Mouse (Mus musculus) heart, postnatal 14 days (tissue): ENCODE measurements around the gene Fer1l4. TPM values are rescaled to one million over a fixed set of nuclear protein-coding genes. Genes with fewer than 3 reads are reported as not detected.

Source experiments
- DNase-seq, 2 experiments: peaks; one replicate each; pipeline ENCODE4 v3.0.0; 2021 to 2022
- intact Hi-C: fragments of 180-260 bp; cut with DNase I; formaldehyde crosslinking; loops from one replicate; pipeline ENCODE4 v1.15.1; 2025
- total RNA-seq, 2 experiments: library from RNA; stranded (reverse); gene quantifications; 2 replicates each; pipeline ENCODE4 v1.2.3; 2021

Gene Fer1l4
- total RNA-seq, 2 experiments from 2014 or later: not detected

GRCm38 (mm10) chr2:156018106-156018505, 34.6 kb downstream of the Fer1l4 start:
- intact Hi-C loops: loop anchor here (1.0 kb wide), 1 partner anchor 17 kb away; no protein-coding TSS in a partner anchor
- DNase-seq: no peak

- intact Hi-C loops: no loop called here
- peak; percentile 96 to 98 for DNase-seq
These were observed 44.7 kb downstream of the Fer1l4 start, which contains the start of the genes 6430550D23Rik and Ergic3 for GRCm38 (mm10) chr2:156007888-156008532. Gene 6430550D23Rik, minus strand, starts transcription at chr2:156007977. Gene Ergic3, plus strand, starts transcription at chr2:156008045.

GRCm38 (mm10) chr2:156005393-156005792, 47.4 kb downstream of the Fer1l4 start:
- intact Hi-C loops: no loop called here
- no peak for DNase-seq

- intact Hi-C loops: no loop called here
These were observed 60.9 kb downstream of the Fer1l4 start for GRCm38 (mm10) chr2:155991863-155992321.

GRCm38 (mm10) chr2:155991151-155991550, 61.6 kb downstream of the Fer1l4 start:
- DNase-seq: no peak
- intact Hi-C loops: no loop called here

More at GRCm38 (mm10) chr2:155991863-155992321, 60.9 kb downstream of the Fer1l4 start:
- peak; percentile 65 for DNase-seq

- intact Hi-C loops: no loop called here
- no peak for DNase-seq
These were observed 63.7 kb downstream of the Fer1l4 start for GRCm38 (mm10) chr2:155989085-155989484.

- intact Hi-C loops: no loop called here
- DNase-seq: no peak
These were observed 65.6 kb downstream of the Fer1l4 start for GRCm38 (mm10) chr2:155987131-155987530.

- no peak for DNase-seq
- intact Hi-C loops: no loop called here
These were observed 67.0 kb downstream of the Fer1l4 start for GRCm38 (mm10) chr2:155985776-155986175.

- DNase-seq: peak; percentile 38 to 46
These were observed 73.3 kb downstream of the Fer1l4 start for GRCm38 (mm10) chr2:155979328-155979991.

GRCm38 (mm10) chr2:155974087-155974731, 78.5 kb downstream of the Fer1l4 start:
- no peak for DNase-seq
- intact Hi-C loops: no loop called here

More at GRCm38 (mm10) chr2:155979328-155979991, 73.3 kb downstream of the Fer1l4 start:
- intact Hi-C loops: no loop called here

- intact Hi-C loops: no loop called here
- no peak for DNase-seq
These were observed 79.4 kb downstream of the Fer1l4 start for GRCm38 (mm10) chr2:155973348-155973747.

Other genes with a start within 250 kb of the Fer1l4 start
- gene BC029722, start 233.5 kb downstream of the Fer1l4 start, total RNA-seq: 10 to 100 TPM; 19.1 to 19.3 TPM
- 10 to 100 TPM; 54.3 to 69.8 TPM for gene Eif6, start 226.0 kb downstream of the Fer1l4 start, total RNA-seq
- gene Fam83c, start 218.1 kb downstream of the Fer1l4 start, total RNA-seq: not detected
- gene Uqcc1, start 122.6 kb downstream of the Fer1l4 start, total RNA-seq: 100 to 1,000 TPM; 186 to 221 TPM
- gene Gm15557, start 112.2 kb downstream of the Fer1l4 start, total RNA-seq: not detected
- gene Gdf5, start 107.6 kb downstream of the Fer1l4 start, total RNA-seq: not detected
- 1 to 10 TPM; 6.7 to 9.1 TPM for gene Cep250, start 96.5 kb downstream of the Fer1l4 start, total RNA-seq
- under 1 TPM; 0.26 to 0.66 TPM for gene 6430550D23Rik, start 45.0 kb downstream of the Fer1l4 start, total RNA-seq
- 10 to 100 TPM; 65.2 to 71.2 TPM for gene Ergic3, start 44.9 kb downstream of the Fer1l4 start, total RNA-seq
- 1 to 10 TPM in 1 of 2 experiments, under 1 TPM in 1; 0.29 to 1.2 TPM for gene Spag4, start 12.2 kb upstream of the Fer1l4 start, total RNA-seq
- 10 to 100 TPM; 20.7 to 23.5 TPM for gene Cpne1, start 59.0 kb upstream of the Fer1l4 start, total RNA-seq
- gene Rbm12, start 59.0 kb upstream of the Fer1l4 start, total RNA-seq: 10 to 100 TPM; 19.7 to 20.3 TPM
- gene Gm28036, start 74.1 kb upstream of the Fer1l4 start, total RNA-seq: 10 to 100 TPM; 14.9 to 15.6 TPM
- 100 to 1,000 TPM; 297 to 305 TPM for gene Romo1, start 91.1 kb upstream of the Fer1l4 start, total RNA-seq
- 10 to 100 TPM; 65.0 to 70.5 TPM for gene Nfs1, start 91.2 kb upstream of the Fer1l4 start, total RNA-seq
- 100 to 1,000 TPM; 201 to 205 TPM for gene Rbm39, start 127.3 kb upstream of the Fer1l4 start, total RNA-seq
- 10 to 100 TPM; 19.5 to 20.3 TPM for gene Phf20, start 143.5 kb upstream of the Fer1l4 start, total RNA-seq